Comparison of ENCODE assay signal across 24 mouse cellular contexts in genomic region chr9:124411553-124411952, GRCm38 (mm10).
DNase-seq lines count a peak whose midpoint lies in the region; ATAC-seq and TF ChIP-seq lines count a peak whose summit lies in the region.
"Had no signal": no experiment of that assay in that cellular context is flagged by ENCODE, and none has a peak within 500 bp of the region (broad histone marks: within the 10 kb centered on the region; RNA-seq: fewer than 3 reads in every experiment).

No protein-coding gene starts in this region.

- ATAC-seq in heart, embryonic 16.5 days (replicated peaks; ENCODE audit: extremely low read depth, insufficient read depth, low FRiP score): peak; percentile 52; the same call in 1 of the 2 replicates
- ATAC-seq: CD4-positive, CD25-positive, alpha-beta regulatory T cell, adult 4 months; forebrain, embryonic 13.5 days; forebrain, embryonic 16.5 days had no signal

- WGBS in heart, embryonic 16.5 days: 58% methylated on average over 1 of the region's 1 CpGs
- 11% methylated on average over 1 of the region's 1 CpGs for WGBS in thymus, adult 2 months
- 38% methylated on average over 1 of the region's 1 CpGs for WGBS in kidney, adult 2 months

- TF ChIP-seq CTCF in thymus, adult 2 months (IDR thresholded peaks at IDR 0.05; ENCODE audit: borderline replicate concordance, control insufficient read depth, extremely low read depth, insufficient read depth, low read length, poor library complexity): no peak
- no peak for TF ChIP-seq CTCF in kidney, adult 2 months (conservative IDR thresholded peaks at IDR 0.05; ENCODE audit: insufficient read depth, insufficient read length, low read depth, low read length)

- H3K4me1 ChIP-seq in heart, embryonic 16.5 days (ENCODE audit: control insufficient read depth, insufficient read depth, low read length): no peaks in the 10 kb centered on the region
- peaks cover 5% of the 10 kb centered on the region for H3K4me1 ChIP-seq in thymus, adult 2 months (replicated peaks; ENCODE audit: control insufficient read depth, insufficient read depth, low read length)
- H3K4me1 ChIP-seq in kidney, adult 2 months (ENCODE audit: control insufficient read depth, insufficient read depth, low read length): no peaks in the 10 kb centered on the region
- H3K4me1 ChIP-seq: forebrain, embryonic 10.5 days; forebrain, embryonic 13.5 days; heart, embryonic 10.5 days; heart, embryonic 13.5 days; hindbrain, embryonic 12.5 days; hindbrain, embryonic 15.5 days had no signal

- H3K9me3 ChIP-seq in heart, embryonic 16.5 days (replicated peaks; ENCODE audit: control insufficient read depth, low read length): no peaks in the 10 kb centered on the region
- H3K9me3 ChIP-seq: forebrain, embryonic 10.5 days; forebrain, embryonic 13.5 days; heart, embryonic 10.5 days; heart, embryonic 13.5 days; hindbrain, embryonic 12.5 days; hindbrain, embryonic 15.5 days had no signal

- H3K4me2 ChIP-seq in heart, embryonic 16.5 days (ENCODE audit: low read depth, low read length): no peak overlapping the region
- H3K4me2 ChIP-seq: forebrain, embryonic 13.5 days; heart, embryonic 13.5 days; hindbrain, embryonic 12.5 days; hindbrain, embryonic 15.5 days had no signal

- no peaks in the 10 kb centered on the region for H3K27me3 ChIP-seq in heart, embryonic 16.5 days (ENCODE audit: control insufficient read depth, insufficient read depth, low read length)
- H3K27me3 ChIP-seq in thymus, adult 2 months (ENCODE audit: control insufficient read depth, insufficient read depth, low read length): no peaks in the 10 kb centered on the region
- no peaks in the 10 kb centered on the region for H3K27me3 ChIP-seq in kidney, adult 2 months (replicated peaks; ENCODE audit: control insufficient read depth, insufficient read depth, low read length)
- H3K27me3 ChIP-seq: forebrain, embryonic 13.5 days; heart, embryonic 13.5 days; hindbrain, embryonic 12.5 days; hindbrain, embryonic 15.5 days had no signal

- intact Hi-C loops in gastrocnemius, postnatal 36 days (cut with DNase I): loop anchor here (5.0 kb wide), 2 partner anchors 44 to 59 kb away; no protein-coding TSS in a partner anchor

- no peak for TF ChIP-seq POLR2A in thymus, adult 2 months (IDR thresholded peaks at IDR 0.05; ENCODE audit: control insufficient read depth, extremely low read depth, insufficient read depth, low read length, poor library complexity)
- TF ChIP-seq POLR2A in kidney, adult 2 months (IDR thresholded peaks at IDR 0.05; ENCODE audit: low read depth, low read length): no peak

- no peaks in the 10 kb centered on the region for H3K36me3 ChIP-seq in heart, embryonic 16.5 days (ENCODE audit: control insufficient read depth, insufficient read depth)
- H3K36me3 ChIP-seq in thymus, adult 2 months (ENCODE audit: control insufficient read depth, insufficient read depth, low read length): no peaks in the 10 kb centered on the region
- H3K36me3 ChIP-seq in kidney, adult 2 months (ENCODE audit: control insufficient read depth, insufficient read depth, low read length): no peaks in the 10 kb centered on the region
- H3K36me3 ChIP-seq: forebrain, embryonic 10.5 days; heart, embryonic 10.5 days; heart, embryonic 13.5 days; hindbrain, embryonic 12.5 days; hindbrain, embryonic 15.5 days had no signal

- DNase-seq in heart, adult 8-10 months (ENCODE audit: low spot score): no peak
- DNase-seq in thymus, adult 2 months: peak; percentile 50
- DNase-seq in thymus, postnatal 14 days: peak; percentile 67
- peak; percentile 48 for DNase-seq in thymus, postnatal 4 days
- DNase-seq in kidney, adult 2 months: no peak
- DNase-seq in gastrocnemius, postnatal 36 days: no peak
- DNase-seq: adrenal gland, adult 2 months; adrenal gland, postnatal 14 days; cerebellum, adult 11 months; cerebellum, adult 2 months; cerebellum, adult 9-11 months; cerebellum, postnatal 25 days; embryo, embryonic 11 days; gastrocnemius, postnatal 10 days; heart, adult 18-20 months had no signal

- no peak overlapping the region for H3K9ac ChIP-seq in heart, embryonic 16.5 days (ENCODE audit: low read length)
- H3K9ac ChIP-seq: forebrain, embryonic 13.5 days; heart, embryonic 13.5 days; hindbrain, embryonic 12.5 days; hindbrain, embryonic 15.5 days had no signal

- H3K4me3 ChIP-seq in heart, embryonic 16.5 days (ENCODE audit: low read length): no peak overlapping the region
- no peak overlapping the region for H3K4me3 ChIP-seq in thymus, adult 2 months (ENCODE audit: control insufficient read depth, insufficient read depth, low read length)
- H3K4me3 ChIP-seq in kidney, adult 2 months (ENCODE audit: insufficient read depth, low read depth, low read length): no peak overlapping the region
- H3K4me3 ChIP-seq: forebrain, embryonic 10.5 days; forebrain, embryonic 13.5 days; heart, embryonic 10.5 days; heart, embryonic 13.5 days; hindbrain, embryonic 12.5 days; hindbrain, embryonic 15.5 days had no signal

- no peak overlapping the region for H3K27ac ChIP-seq in heart, embryonic 16.5 days (ENCODE audit: low read length)
- H3K27ac ChIP-seq in thymus, adult 2 months (ENCODE audit: control insufficient read depth, insufficient read depth, low read length): peak overlapping the region; percentile 83; the same call in 1 of the 2 replicates
- no peak overlapping the region for H3K27ac ChIP-seq in kidney, adult 2 months (ENCODE audit: insufficient read depth, low read depth, low read length)
- H3K27ac ChIP-seq: forebrain, embryonic 10.5 days; forebrain, embryonic 13.5 days; heart, embryonic 10.5 days; heart, embryonic 13.5 days; hindbrain, embryonic 12.5 days; hindbrain, embryonic 15.5 days had no signal

Comparison
In these comparisons a context has a peak if more than half of its experiments do, and no peak if none do; other contexts are left out.
1. DNase-seq: peak in thymus, adult 2 months (single experiment), thymus, postnatal 14 days (single experiment) and thymus, postnatal 4 days (single experiment); none in heart, adult 8-10 months (single experiment), kidney, adult 2 months (single experiment) and gastrocnemius, postnatal 36 days (0 of 2).